Mouse (Mus musculus): ENCODE measurements around the gene Lamb1.
A peak's percentile ranks its signal among the peaks of the same experiment; 100 is the strongest.

Lamb1 gene

GRCm38 (mm10) chr12:31265005-31265721 is at the start of gene Lamb1:
Gene Lamb1, plus strand, starts transcription at chr12:31265234.
- peak; percentile 71 for DNase-seq (ENCODE audit: low spot score)

- no peak for DNase-seq (ENCODE audit: low spot score)
These were observed 47.8 kb upstream of the Lamb1 start for GRCm38 (mm10) chr12:31217232-31217631.

- no peak for DNase-seq (ENCODE audit: low spot score)
These were observed 46.3 kb upstream of the Lamb1 start for GRCm38 (mm10) chr12:31218774-31219173.

- DNase-seq (ENCODE audit: low spot score) = no peak
These were observed 43.5 kb upstream of the Lamb1 start for GRCm38 (mm10) chr12:31221522-31221921.

GRCm38 (mm10) chr12:31222282-31222681 is 42.8 kb upstream of the Lamb1 start:
- DNase-seq (ENCODE audit: low spot score) = no peak

- DNase-seq (ENCODE audit: low spot score) = no peak
These were observed 42.3 kb upstream of the Lamb1 start for GRCm38 (mm10) chr12:31222741-31223140.

GRCm38 (mm10) chr12:31225451-31225850 is 39.6 kb upstream of the Lamb1 start:
- DNase-seq (ENCODE audit: low spot score) = no peak

GRCm38 (mm10) chr12:31227167-31227566 is 37.9 kb upstream of the Lamb1 start:
- DNase-seq (ENCODE audit: low spot score) = no peak

GRCm38 (mm10) chr12:31228878-31229277 is 36.2 kb upstream of the Lamb1 start:
- no peak for DNase-seq (ENCODE audit: low spot score)

GRCm38 (mm10) chr12:31232635-31233034 is 32.4 kb upstream of the Lamb1 start:
- DNase-seq (ENCODE audit: low spot score) = no peak

GRCm38 (mm10) chr12:31235018-31235417 is 30.0 kb upstream of the Lamb1 start:
- no peak for DNase-seq (ENCODE audit: low spot score)

- no peak for DNase-seq (ENCODE audit: low spot score)
These were observed 28.0 kb upstream of the Lamb1 start for GRCm38 (mm10) chr12:31236861-31237595.

GRCm38 (mm10) chr12:31239031-31239583 is 25.9 kb upstream of the Lamb1 start:
- no peak for DNase-seq (ENCODE audit: low spot score)

- DNase-seq (ENCODE audit: low spot score) = no peak
These were observed 25.2 kb upstream of the Lamb1 start for GRCm38 (mm10) chr12:31239798-31240197.

- no peak for DNase-seq (ENCODE audit: low spot score)
These were observed 24.6 kb upstream of the Lamb1 start, which contains the start of gene Gm6993 for GRCm38 (mm10) chr12:31240470-31240869. Gene Gm6993, plus strand, starts transcription at chr12:31240770.

- DNase-seq (ENCODE audit: low spot score) = no peak
These were observed 23.3 kb upstream of the Lamb1 start for GRCm38 (mm10) chr12:31241595-31242342.

GRCm38 (mm10) chr12:31244001-31244400 is 21.0 kb upstream of the Lamb1 start:
- no peak for DNase-seq (ENCODE audit: low spot score)

- DNase-seq (ENCODE audit: low spot score) = no peak
These were observed 20.3 kb upstream of the Lamb1 start for GRCm38 (mm10) chr12:31244691-31245090.

GRCm38 (mm10) chr12:31246153-31246552 is 18.9 kb upstream of the Lamb1 start:
- no peak for DNase-seq (ENCODE audit: low spot score)

GRCm38 (mm10) chr12:31246615-31247014 is 18.4 kb upstream of the Lamb1 start:
- no peak for DNase-seq (ENCODE audit: low spot score)

- no peak for DNase-seq (ENCODE audit: low spot score)
These were observed 16.9 kb upstream of the Lamb1 start for GRCm38 (mm10) chr12:31248165-31248564.

- no peak for DNase-seq (ENCODE audit: low spot score)
These were observed 16.4 kb upstream of the Lamb1 start for GRCm38 (mm10) chr12:31248681-31249080.
